Mouse (Mus musculus) embryonic facial prominence, embryonic 10.5 days (tissue): Measurements from ENCODE around the gene Asb13. TPM values are rescaled to one million over a fixed set of nuclear protein-coding genes. Genes with fewer than 3 reads are reported as not detected.

Source experiments
- DNase-seq: peaks from one replicate; pipeline ENCODE4 v3.0.0-alpha.2; 2017; ENCODE audit warnings: low spot score
- H3K27ac ChIP-seq: fragments of 300-500 bp; sonication (generic); replicated peaks from 2 replicates; pipeline ENCODE4 v1.5.1; 2016; ENCODE audit warnings: mild to moderate bottlenecking
- H3K27me3 ChIP-seq: fragments of 300-500 bp; sonication (generic); replicated peaks from 2 replicates; pipeline ENCODE4 v1.6.1; 2016; ENCODE audit warnings: low read depth, mild to moderate bottlenecking; ENCODE audit not compliant: poor library complexity, severe bottlenecking
- H3K36me3 ChIP-seq: fragments of 300-500 bp; sonication (generic); replicated peaks from 2 replicates; pipeline ENCODE4 v1.6.1; 2016; ENCODE audit warnings: mild to moderate bottlenecking, moderate library complexity
- H3K4me1 ChIP-seq: fragments of 300-500 bp; sonication (generic); 2 replicates; pipeline ENCODE4 v1.6.1; 2016
- H3K4me3 ChIP-seq: fragments of 300-500 bp; sonication (generic); 2 replicates; pipeline ENCODE4 v1.5.1; 2016; ENCODE audit warnings: mild to moderate bottlenecking, moderate library complexity
- H3K9me3 ChIP-seq: fragments of 300-500 bp; sonication (generic); 2 replicates; pipeline ENCODE4 v1.6.1; 2016; ENCODE audit warnings: mild to moderate bottlenecking
- WGBS: fragments of 180-500 bp; shearing (Covaris S2); methylation state at CpG from one replicate; pipeline ENCODE4 v1.1.7; 2016; 5-methylcytosine and 5-hydroxymethylcytosine counted together
- polyA plus RNA-seq: library from polyadenylated mRNA; unstranded; fragments of >200 nt; fragmentation: Nextera tagmentation; extraction: Ambion mirVana; gene quantifications from 2 replicates; pipeline ENCODE4 v1.2.1, GENCODE M21; 2016

The Asb13 gene
- polyA plus RNA-seq, 1 experiment from 2014 or later: 15.0 TPM

- peaks cover 13% of the 10 kb centered on the region for H3K27me3 ChIP-seq
- 0 out of 2 replicates have a peak, but pooled peaks cover 3% of the 10 kb centered on the region for H3K36me3 ChIP-seq
- 76% methylated on average over 11 of the region's 11 CpGs for WGBS
- no peak overlapping the region for H3K4me3 ChIP-seq
- DNase-seq: no peak
- no peak overlapping the region for H3K27ac ChIP-seq
- H3K4me1 ChIP-seq: peaks cover 6% of the 10 kb centered on the region; the same call in 1 of the 2 replicates
- H3K9me3 ChIP-seq: no peaks in the 10 kb centered on the region
These were observed 3.0 kb downstream of the Asb13 start for GRCm38 (mm10) chr13:3636797-3637196.

- peak; percentile 61 for DNase-seq
- Histone ChIP-seq H3K9me3 (0 out of 2 replicates have a peak, but pooled peaks cover 5% of the 10 kb centered on the region), H3K4me1 (no peaks in the 10 kb centered on the region), H3K4me3 (no peak overlapping the region), H3K27ac (no peak overlapping the region), H3K27me3 (no peaks in the 10 kb centered on the region), H3K36me3 (peaks cover 33% of the 10 kb centered on the region)
- WGBS: 71% methylated on average over 9 of the region's 9 CpGs
These were observed 8.2 kb downstream of the Asb13 start for GRCm38 (mm10) chr13:3642049-3642448.

GRCm38 (mm10) chr13:3642538-3642937, 8.7 kb downstream of the Asb13 start:
- Histone ChIP-seq H3K27ac (no peak overlapping the region), H3K27me3 (no peaks in the 10 kb centered on the region), H3K4me1 (no peaks in the 10 kb centered on the region), H3K36me3 (peaks cover 38% of the 10 kb centered on the region), H3K9me3 (0 out of 2 replicates have a peak, but pooled peaks cover 5% of the 10 kb centered on the region), H3K4me3 (no peak overlapping the region)
- WGBS: 85% methylated on average over 5 of the region's 5 CpGs
- no peak for DNase-seq

- Histone ChIP-seq H3K36me3 (peaks cover 49% of the 10 kb centered on the region), H3K27ac (no peak overlapping the region), H3K4me3 (no peak overlapping the region), H3K27me3 (no peaks in the 10 kb centered on the region), H3K9me3 (0 out of 2 replicates have a peak, but pooled peaks cover 5% of the 10 kb centered on the region), H3K4me1 (no peaks in the 10 kb centered on the region)
- WGBS: 95% methylated on average over 5 of the region's 5 CpGs
- no peak for DNase-seq
These were observed 11.0 kb downstream of the Asb13 start for GRCm38 (mm10) chr13:3644871-3645270.

- WGBS: 88% methylated on average over 3 of the region's 3 CpGs
- Histone ChIP-seq H3K4me3 (no peak overlapping the region), H3K9me3 (0 out of 2 replicates have a peak, but pooled peaks cover 5% of the 10 kb centered on the region), H3K27ac (no peak overlapping the region), H3K36me3 (peaks cover 59% of the 10 kb centered on the region), H3K4me1 (no peaks in the 10 kb centered on the region), H3K27me3 (no peaks in the 10 kb centered on the region)
- no peak for DNase-seq
These were observed 12.1 kb downstream of the Asb13 start for GRCm38 (mm10) chr13:3645919-3646318.

GRCm38 (mm10) chr13:3646566-3646965, 12.7 kb downstream of the Asb13 start:
- Histone ChIP-seq H3K4me1 (no peaks in the 10 kb centered on the region), H3K9me3 (0 out of 2 replicates have a peak, but pooled peaks cover 5% of the 10 kb centered on the region), H3K27me3 (no peaks in the 10 kb centered on the region), H3K36me3 (peaks cover 61% of the 10 kb centered on the region), H3K4me3 (no peak overlapping the region), H3K27ac (no peak overlapping the region)
- 90% methylated on average over 7 of the region's 7 CpGs for WGBS
- no peak for DNase-seq

- 88% methylated on average over 4 of the region's 4 CpGs for WGBS
- Histone ChIP-seq H3K36me3 (peaks cover 64% of the 10 kb centered on the region), H3K4me1 (no peaks in the 10 kb centered on the region), H3K4me3 (no peak overlapping the region), H3K27me3 (no peaks in the 10 kb centered on the region), H3K9me3 (0 out of 2 replicates have a peak, but pooled peaks cover 5% of the 10 kb centered on the region), H3K27ac (no peak overlapping the region)
- DNase-seq: no peak
These were observed 16.7 kb downstream of the Asb13 start for GRCm38 (mm10) chr13:3650569-3650968.

- no peak overlapping the region for H3K27ac ChIP-seq
- H3K4me3 ChIP-seq: no peak overlapping the region
- H3K36me3 ChIP-seq: peaks cover 38% of the 10 kb centered on the region
- no peaks in the 10 kb centered on the region for H3K4me1 ChIP-seq
- H3K27me3 ChIP-seq: no peaks in the 10 kb centered on the region
- 89% methylated on average over 2 of the region's 2 CpGs for WGBS
- no peak for DNase-seq
- H3K9me3 ChIP-seq: no peaks in the 10 kb centered on the region
These were observed 20.6 kb downstream of the Asb13 start for GRCm38 (mm10) chr13:3654432-3654831.

GRCm38 (mm10) chr13:3659163-3660160, 25.6 kb downstream of the Asb13 start:
- 78% methylated on average over 16 of the region's 16 CpGs for WGBS
- H3K36me3 ChIP-seq: no peaks in the 10 kb centered on the region

GRCm38 (mm10) chr13:3664241-3664640, 30.4 kb downstream of the Asb13 start:
- H3K27me3 ChIP-seq: no peaks in the 10 kb centered on the region
- no peak overlapping the region for H3K4me3 ChIP-seq
- H3K9me3 ChIP-seq: no peaks in the 10 kb centered on the region
- no peaks in the 10 kb centered on the region for H3K36me3 ChIP-seq
- no peak for DNase-seq
- H3K27ac ChIP-seq: no peak overlapping the region
- 71% methylated on average over 3 of the region's 3 CpGs for WGBS
- peaks cover 2% of the 10 kb centered on the region for H3K4me1 ChIP-seq

More at GRCm38 (mm10) chr13:3659163-3660160, 25.6 kb downstream of the Asb13 start:
- H3K27ac ChIP-seq: no peak overlapping the region
- H3K4me3 ChIP-seq: no peak overlapping the region
- H3K27me3 ChIP-seq: no peaks in the 10 kb centered on the region
- no peaks in the 10 kb centered on the region for H3K4me1 ChIP-seq
- no peaks in the 10 kb centered on the region for H3K9me3 ChIP-seq
- no peak for DNase-seq

GRCm38 (mm10) chr13:3665308-3665723, 31.5 kb downstream of the Asb13 start:
- H3K27me3 ChIP-seq: no peaks in the 10 kb centered on the region

GRCm38 (mm10) chr13:3667288-3667873, 33.5 kb downstream of the Asb13 start:
- Histone ChIP-seq H3K9me3 (peaks cover 4% of the 10 kb centered on the region; the same call in 1 of the 2 replicates), H3K36me3 (no peaks in the 10 kb centered on the region), H3K4me1 (peaks cover 18% of the 10 kb centered on the region), H3K27ac (peak overlapping the region; percentile 35; the same call in 1 of the 2 replicates), H3K4me3 (no peak overlapping the region), H3K27me3 (no peaks in the 10 kb centered on the region)
- DNase-seq: peak; percentile 23
- WGBS: 84% methylated on average over 5 of the region's 5 CpGs

More at GRCm38 (mm10) chr13:3665308-3665723, 31.5 kb downstream of the Asb13 start:
- no peaks in the 10 kb centered on the region for H3K36me3 ChIP-seq
- H3K4me1 ChIP-seq: peaks cover 13% of the 10 kb centered on the region
- H3K27ac ChIP-seq: no peak overlapping the region
- 17% methylated on average over 5 of the region's 5 CpGs for WGBS
- DNase-seq: peak; percentile 82
- H3K4me3 ChIP-seq: peak overlapping the region; percentile 25; the same call in 1 of the 2 replicates
- no peaks in the 10 kb centered on the region for H3K9me3 ChIP-seq
